Mouse (Mus musculus) intestine, postnatal 0 days (tissue): ENCODE data around the gene Myf6. TPM values are rescaled to one million over a fixed set of nuclear protein-coding genes. Genes with fewer than 3 reads are reported as not detected.

ENCODE experiments used
- ATAC-seq: fragments of 200-750 bp; cut with Nextera tagmentation; 2 replicates; pipeline ENCODE4 v1.8.0; 2017; ENCODE audit warnings: mild to moderate bottlenecking, moderate TSS enrichment, moderate library complexity
- H3K27ac ChIP-seq: fragments of 300-500 bp; sonication (generic); 2 replicates; pipeline ENCODE4 v1.5.1; 2014; ENCODE audit warnings: mild to moderate bottlenecking, low read depth, low read length, moderate library complexity
- H3K27me3 ChIP-seq: fragments of 300-500 bp; sonication (generic); replicated peaks from 2 replicates; pipeline ENCODE4 v1.6.1; 2014; ENCODE audit warnings: low read length, mixed read lengths; ENCODE audit not compliant: control insufficient read depth, insufficient read depth
- H3K36me3 ChIP-seq: fragments of 300-500 bp; sonication (generic); 2 replicates; pipeline ENCODE4 v1.6.1; 2014; ENCODE audit warnings: mild to moderate bottlenecking, moderate library complexity; ENCODE audit not compliant: control insufficient read depth, insufficient read depth
- H3K4me1 ChIP-seq: fragments of 300-500 bp; sonication (generic); replicated peaks from 2 replicates; pipeline ENCODE4 v1.6.1; 2014; ENCODE audit warnings: antibody characterized with exemption, low read length, mixed read lengths; ENCODE audit not compliant: control insufficient read depth, insufficient read depth
- H3K4me2 ChIP-seq: fragments of 300-500 bp; sonication (generic); replicated peaks from 2 replicates; pipeline ENCODE4 v1.6.1; 2014; ENCODE audit warnings: low read depth, mild to moderate bottlenecking, moderate library complexity
- H3K4me3 ChIP-seq: fragments of 300-500 bp; sonication (generic); 2 replicates; pipeline ENCODE4 v1.5.1; 2014; ENCODE audit warnings: low read depth, low read length
- H3K9ac ChIP-seq: fragments of 300-500 bp; sonication (generic); 2 replicates; pipeline ENCODE4 v1.6.1; 2014; ENCODE audit warnings: mild to moderate bottlenecking, low read depth, low read length
- H3K9me3 ChIP-seq: fragments of 300-500 bp; sonication (generic); 2 replicates; pipeline ENCODE4 v1.6.1; 2016; ENCODE audit warnings: mixed run types; ENCODE audit not compliant: control insufficient read depth
- CTCF ChIP-seq: sonication (generic); IDR thresholded peaks from 2 replicates; pipeline ENCODE4 v1.5.1; 2016; ENCODE audit warnings: low read depth, mild to moderate bottlenecking, control low read depth, antibody characterized with exemption, moderate library complexity
- WGBS: fragments of 180-500 bp; shearing (Covaris S2); extraction: QIAGEN DNeasy Blood & Tissue Kit; methylation state at CpG from one replicate; pipeline ENCODE4 v1.1.7; 2014; 5-methylcytosine and 5-hydroxymethylcytosine counted together
- polyA plus RNA-seq: library from polyadenylated mRNA; unstranded; fragments of >200 nt; fragmentation: Nextera tagmentation; extraction: Ambion mirVana; gene quantifications from 2 replicates; pipeline ENCODE4 v1.2.1, GENCODE M21; 2015

Gene Myf6
- polyA plus RNA-seq, 1 experiment from 2014 or later, result not detected

DNA sequence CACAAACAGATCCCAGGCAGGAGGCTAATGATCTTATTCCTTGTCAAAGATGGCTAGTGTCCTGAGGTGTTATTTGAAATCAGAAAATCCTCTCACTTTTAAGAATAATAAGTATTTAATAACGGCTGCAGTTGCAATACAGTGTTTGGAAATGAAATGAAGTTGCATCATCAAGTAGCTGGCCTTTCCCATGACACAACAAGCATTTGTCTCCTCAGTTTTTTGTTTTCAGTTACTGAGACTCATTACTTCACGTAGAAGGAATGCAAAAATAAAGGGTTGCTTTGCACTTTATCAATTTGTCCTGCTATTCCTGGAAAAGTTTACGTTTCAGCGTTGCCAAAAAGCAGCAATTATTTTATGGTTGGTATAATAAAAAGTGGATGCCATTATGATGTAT lies 8.9 kb upstream of the Myf6 start:
- Histone ChIP-seq H3K4me3 (no peak overlapping the region), H3K4me2 (no peak overlapping the region), H3K36me3 (no peaks in the 10 kb centered on the region), H3K27ac (no peak overlapping the region), H3K4me1 (no peaks in the 10 kb centered on the region), H3K9me3 (no peaks in the 10 kb centered on the region), H3K27me3 (no peaks in the 10 kb centered on the region), H3K9ac (no peak overlapping the region)
- 54% methylated on average over 4 of the region's 4 CpGs for WGBS
- no peak for ATAC-seq
- no peak for TF ChIP-seq CTCF

DNA sequence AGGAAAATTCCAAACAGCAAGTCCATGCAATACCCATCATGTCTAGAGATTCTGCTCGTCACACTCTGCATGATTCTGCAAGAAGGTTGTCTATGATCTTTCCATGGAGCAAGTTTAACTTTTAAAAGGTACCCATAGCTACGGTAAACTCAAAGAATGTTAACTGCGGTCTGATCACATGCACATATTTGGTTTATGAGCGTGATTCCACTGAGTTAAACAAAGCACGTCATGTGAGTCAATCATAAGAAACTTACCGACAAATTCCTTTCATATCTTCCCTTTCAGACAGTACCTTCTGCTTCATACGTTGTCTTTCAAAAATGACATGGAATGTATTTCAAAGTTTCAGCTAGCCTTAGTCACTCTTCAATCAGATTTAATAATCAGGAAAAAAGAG lies 7.7 kb upstream of the Myf6 start:
- Histone ChIP-seq H3K4me2 (no peak overlapping the region), H3K4me1 (no peaks in the 10 kb centered on the region), H3K4me3 (no peak overlapping the region), H3K27me3 (no peaks in the 10 kb centered on the region), H3K27ac (no peak overlapping the region), H3K36me3 (no peaks in the 10 kb centered on the region), H3K9ac (no peak overlapping the region), H3K9me3 (no peaks in the 10 kb centered on the region)
- TF ChIP-seq CTCF, result no peak
- WGBS, result 85% methylated on average over 7 of the region's 7 CpGs
- no peak for ATAC-seq

DNA sequence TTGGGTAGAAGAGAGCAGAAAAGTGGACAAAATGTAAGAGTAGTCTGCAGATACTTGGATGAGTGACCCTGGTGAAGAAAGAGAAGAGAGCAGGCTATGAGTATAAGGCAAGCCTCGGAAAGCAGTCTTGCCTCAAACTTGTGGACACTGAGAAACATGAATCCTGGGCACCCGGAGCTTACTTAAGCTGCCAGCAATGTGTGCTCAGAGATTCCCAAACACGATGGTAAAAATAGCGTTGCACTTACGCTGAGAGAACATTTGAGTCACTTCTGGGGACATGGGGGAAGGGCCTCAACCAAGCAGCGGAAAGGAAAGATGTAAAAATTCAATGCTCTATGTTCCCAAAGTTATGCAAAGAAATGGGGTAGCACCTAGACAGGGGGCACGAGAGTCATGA lies 5.1 kb upstream of the Myf6 start:
- WGBS, result 70% methylated on average over 7 of the region's 7 CpGs
- no peaks in the 10 kb centered on the region for H3K4me1 ChIP-seq
- no peaks in the 10 kb centered on the region for H3K27me3 ChIP-seq
- H3K36me3 ChIP-seq, result no peaks in the 10 kb centered on the region
- H3K4me3 ChIP-seq, result no peak overlapping the region
- H3K27ac ChIP-seq, result no peak overlapping the region
- H3K9me3 ChIP-seq, result no peaks in the 10 kb centered on the region
- no peak overlapping the region for H3K9ac ChIP-seq
- no peak for ATAC-seq
- H3K4me2 ChIP-seq, result no peak overlapping the region
- no peak for TF ChIP-seq CTCF

DNA sequence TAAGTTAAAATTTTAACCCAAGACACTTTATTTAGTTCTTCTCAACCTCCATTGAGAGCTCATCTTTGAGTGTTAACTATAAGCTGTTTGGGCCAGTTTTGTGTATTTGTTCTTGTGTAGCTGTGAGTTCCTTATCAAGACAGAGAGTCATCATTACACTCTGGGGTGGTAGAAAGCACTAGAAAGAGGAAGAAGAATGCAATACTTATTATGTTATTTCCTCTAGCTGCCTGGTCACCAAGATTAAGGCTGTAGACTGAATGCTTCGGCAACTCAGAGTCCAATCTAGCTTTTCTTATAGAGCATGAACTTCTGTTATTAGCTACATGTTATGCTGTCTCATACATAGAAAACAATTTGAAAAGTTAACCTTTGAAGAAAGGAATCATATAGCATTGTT lies 1.9 kb upstream of the Myf6 start:
- 84% methylated on average over 1 of the region's 1 CpGs for WGBS
- Histone ChIP-seq H3K9me3 (no peaks in the 10 kb centered on the region), H3K36me3 (no peaks in the 10 kb centered on the region), H3K4me1 (no peaks in the 10 kb centered on the region), H3K9ac (no peak overlapping the region), H3K4me3 (no peak overlapping the region), H3K4me2 (no peak overlapping the region), H3K27me3 (no peaks in the 10 kb centered on the region), H3K27ac (no peak overlapping the region)
- no peak for TF ChIP-seq CTCF
- ATAC-seq, result no peak

DNA sequence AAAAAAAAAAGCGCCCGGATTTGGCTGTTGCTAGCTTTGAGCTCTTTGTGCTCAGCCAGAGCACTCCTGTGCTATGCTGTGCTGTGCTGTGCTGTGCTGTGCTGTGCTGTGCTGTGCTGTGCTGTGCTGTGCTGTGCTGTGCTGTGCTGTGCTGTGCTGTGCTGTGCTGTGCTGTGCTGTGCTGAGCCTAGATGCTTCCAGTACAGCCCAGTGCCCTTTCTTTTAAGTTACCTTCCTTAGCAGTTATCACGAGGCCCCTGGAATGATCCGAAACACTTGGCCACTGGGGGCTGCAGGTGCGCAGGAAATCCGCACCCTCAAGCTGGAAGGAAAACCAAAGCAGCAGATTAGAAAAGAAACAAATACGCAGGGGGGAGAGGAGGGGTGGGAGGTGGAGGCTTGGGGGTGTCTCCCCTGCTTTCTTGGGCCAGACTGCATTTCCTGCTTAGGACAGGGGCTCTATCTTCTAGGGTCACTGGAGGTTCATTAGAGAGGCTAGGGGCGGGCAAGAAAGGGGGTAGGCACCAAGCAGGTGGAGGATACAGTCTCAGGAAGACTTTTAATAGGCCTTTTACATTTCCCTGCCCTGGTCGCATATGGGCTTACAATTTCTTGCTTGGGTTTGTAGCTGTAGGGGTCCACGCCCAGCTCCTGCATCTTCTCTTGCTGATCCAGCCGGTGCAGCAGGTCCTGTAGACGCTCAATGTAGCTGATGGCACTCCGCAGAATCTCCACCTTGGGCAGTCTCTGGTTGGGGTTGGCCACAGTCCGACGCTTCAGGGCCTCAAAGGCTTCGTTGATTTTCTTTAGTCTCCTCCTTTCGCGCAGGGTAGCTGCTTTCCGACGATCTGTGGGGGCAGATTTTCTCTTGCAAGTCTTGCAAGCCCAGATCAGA lies 710 bp downstream of the Myf6 start:
- H3K9ac ChIP-seq, result no peak overlapping the region
- peak overlapping the region; percentile 57 for H3K4me2 ChIP-seq
- no peak for ATAC-seq
- no peak overlapping the region for H3K27ac ChIP-seq
- peak overlapping the region; percentile 13; the same call in 1 of the 2 replicates for H3K4me3 ChIP-seq
- TF ChIP-seq CTCF, result no peak
- H3K36me3 ChIP-seq, result no peaks in the 10 kb centered on the region
- H3K27me3 ChIP-seq, result no peaks in the 10 kb centered on the region
- WGBS, result 61% methylated on average over 20 of the region's 20 CpGs
- H3K4me1 ChIP-seq, result no peaks in the 10 kb centered on the region
- H3K9me3 ChIP-seq, result no peaks in the 10 kb centered on the region

DNA sequence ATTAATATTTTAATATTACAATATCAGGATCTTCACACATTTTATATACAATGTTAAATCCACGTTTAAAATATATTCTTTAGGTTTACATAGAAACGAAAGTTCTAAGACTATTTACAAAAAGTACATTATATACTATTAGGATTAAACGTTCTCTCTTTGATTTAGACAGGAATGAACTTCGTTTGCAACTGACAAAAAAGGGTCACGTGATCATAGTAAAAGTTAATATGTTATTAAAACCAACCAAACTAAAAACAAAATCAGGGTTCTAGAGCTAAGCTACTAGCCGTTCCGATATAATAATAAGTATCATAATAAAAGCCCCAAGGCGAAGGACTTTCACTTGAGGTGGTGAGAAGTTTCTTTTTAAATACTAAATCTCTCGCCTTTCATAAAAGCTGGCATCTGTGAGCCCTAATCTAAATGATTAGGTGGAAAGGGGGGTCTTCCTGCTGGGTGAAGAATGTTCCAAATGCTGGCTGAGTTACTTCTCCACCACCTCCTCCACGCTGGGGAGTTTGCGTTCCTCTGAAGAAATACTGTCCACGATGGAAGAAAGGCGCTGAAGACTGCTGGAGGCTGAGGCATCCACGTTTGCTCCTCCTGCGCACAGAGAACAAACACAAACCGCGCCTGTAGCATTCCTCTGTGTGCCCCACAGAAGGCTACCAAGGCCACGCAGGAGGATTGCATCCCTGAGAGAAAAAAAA lies 1.5 kb downstream of the Myf6 start:
- Histone ChIP-seq H3K4me2 (peak overlapping the region; percentile 57), H3K4me1 (no peaks in the 10 kb centered on the region), H3K27ac (no peak overlapping the region), H3K27me3 (no peaks in the 10 kb centered on the region), H3K9me3 (no peaks in the 10 kb centered on the region), H3K9ac (no peak overlapping the region), H3K36me3 (no peaks in the 10 kb centered on the region), H3K4me3 (peak overlapping the region; percentile 13)
- WGBS, result 27% methylated on average over 18 of the region's 18 CpGs
- ATAC-seq, result no peak
- no peak for TF ChIP-seq CTCF
